Mouse (Mus musculus): ENCODE results near the gene Cntnap5b.

DNA sequence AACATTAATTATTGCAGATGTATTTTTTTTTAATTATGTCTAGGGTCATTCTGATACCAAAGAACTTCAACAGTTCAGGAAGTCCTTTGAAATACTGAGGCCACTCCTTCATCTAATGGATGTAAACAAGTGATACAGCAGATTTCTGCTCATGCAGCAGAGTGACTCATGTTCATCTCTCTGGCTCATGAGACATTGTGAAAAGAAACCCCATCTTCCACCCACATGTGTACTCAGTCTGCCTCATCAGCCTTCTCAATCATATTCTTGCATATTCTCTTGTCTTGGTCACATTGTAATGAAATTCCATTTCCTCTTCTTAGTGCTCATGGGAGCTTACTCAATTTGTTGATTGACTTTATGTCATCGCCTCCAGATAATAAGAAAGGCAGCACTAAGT lies 12.6 kb upstream of the Cntnap5b start:
- TF ChIP-seq CTCF (IDR thresholded peaks at IDR 0.05; ENCODE audit: control insufficient read depth, insufficient read depth, low read length) (no peak), POLR2A (IDR thresholded peaks at IDR 0.05; ENCODE audit: borderline replicate concordance, control insufficient read depth, low read depth, low read length) (no peak)
